Mouse (Mus musculus): ENCODE measurements around the gene Abcg2.
A peak's percentile ranks its signal among the peaks of the same experiment; 100 is the strongest.

Gene Abcg2

DNA sequence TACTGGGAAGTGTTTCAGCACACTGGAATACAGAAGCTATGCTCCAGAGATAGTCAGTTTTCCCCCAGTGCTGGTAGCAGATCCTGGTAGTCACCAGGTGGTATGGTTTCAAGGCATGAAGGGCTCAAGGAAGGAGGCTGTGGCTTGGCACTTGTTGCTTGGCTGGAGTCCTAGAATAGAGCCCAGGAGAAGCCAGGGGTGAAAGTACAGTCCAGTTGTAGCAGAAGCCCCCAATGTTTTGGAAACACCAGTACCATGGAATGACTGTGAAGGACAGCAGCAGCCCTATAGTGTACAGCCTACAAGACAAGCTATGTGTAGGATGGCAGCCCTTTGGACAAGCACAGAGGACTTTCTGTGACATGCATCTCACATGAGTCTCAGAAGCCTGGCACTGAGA lies 54.2 kb downstream of the Abcg2 start:
- no peak for DNase-seq (ENCODE audit: low spot score)

DNA sequence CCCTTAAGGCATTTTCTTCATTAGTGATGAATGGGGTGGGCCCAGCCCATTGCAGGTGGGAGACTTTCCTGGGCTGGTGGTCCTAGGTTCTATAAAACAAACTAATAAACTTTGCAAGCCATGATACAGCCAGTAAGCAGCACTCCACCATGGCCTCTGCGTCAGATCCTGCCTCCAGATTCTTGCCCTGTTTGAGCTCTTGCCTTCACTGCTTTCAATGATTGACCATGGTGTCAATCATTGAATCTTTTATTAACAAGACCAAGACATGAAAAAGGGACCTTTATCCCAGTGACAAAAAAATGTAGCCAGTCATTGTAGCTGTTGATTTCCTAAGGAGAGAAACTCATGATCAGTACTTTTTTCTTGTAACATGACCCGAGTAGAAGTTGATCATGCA lies 55.1 kb downstream of the Abcg2 start:
- DNase-seq (ENCODE audit: low spot score) = no peak

DNA sequence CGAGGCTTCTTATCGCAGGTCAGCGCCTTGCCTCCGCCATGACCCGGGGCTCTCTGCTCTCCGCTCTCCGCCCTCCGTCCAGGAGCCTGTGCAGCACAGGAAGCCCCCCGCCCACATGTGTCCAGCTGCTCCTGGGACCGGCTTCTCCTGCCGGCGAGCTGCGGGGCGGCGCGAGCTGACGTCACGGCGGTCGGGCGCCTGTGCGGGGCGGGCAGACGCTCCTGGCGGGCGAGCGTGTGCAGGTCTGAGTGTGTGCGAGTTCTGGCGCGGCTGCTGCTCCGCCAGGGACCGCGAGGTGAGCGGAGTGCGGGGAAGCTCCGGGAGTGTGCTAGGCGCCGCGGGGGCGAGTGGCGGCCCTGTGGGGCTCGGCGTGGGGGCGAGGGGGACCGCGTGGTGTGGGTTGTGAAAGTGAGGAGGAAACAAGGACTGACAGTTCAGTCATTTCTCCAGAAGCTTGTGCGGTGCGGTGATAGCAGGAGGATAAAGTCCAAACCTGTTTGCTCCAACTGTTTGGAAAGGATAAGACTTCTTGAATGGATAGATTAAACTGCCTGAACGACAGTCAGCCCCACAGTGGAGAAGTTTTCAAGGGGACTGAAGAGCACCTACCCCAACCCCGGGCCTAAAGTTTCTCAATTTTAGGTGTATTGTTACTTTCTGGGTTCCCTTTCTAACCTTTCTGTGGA lies 56.2 kb downstream of the Abcg2 start:
- peak; percentile 88 for DNase-seq (ENCODE audit: low spot score)

DNA sequence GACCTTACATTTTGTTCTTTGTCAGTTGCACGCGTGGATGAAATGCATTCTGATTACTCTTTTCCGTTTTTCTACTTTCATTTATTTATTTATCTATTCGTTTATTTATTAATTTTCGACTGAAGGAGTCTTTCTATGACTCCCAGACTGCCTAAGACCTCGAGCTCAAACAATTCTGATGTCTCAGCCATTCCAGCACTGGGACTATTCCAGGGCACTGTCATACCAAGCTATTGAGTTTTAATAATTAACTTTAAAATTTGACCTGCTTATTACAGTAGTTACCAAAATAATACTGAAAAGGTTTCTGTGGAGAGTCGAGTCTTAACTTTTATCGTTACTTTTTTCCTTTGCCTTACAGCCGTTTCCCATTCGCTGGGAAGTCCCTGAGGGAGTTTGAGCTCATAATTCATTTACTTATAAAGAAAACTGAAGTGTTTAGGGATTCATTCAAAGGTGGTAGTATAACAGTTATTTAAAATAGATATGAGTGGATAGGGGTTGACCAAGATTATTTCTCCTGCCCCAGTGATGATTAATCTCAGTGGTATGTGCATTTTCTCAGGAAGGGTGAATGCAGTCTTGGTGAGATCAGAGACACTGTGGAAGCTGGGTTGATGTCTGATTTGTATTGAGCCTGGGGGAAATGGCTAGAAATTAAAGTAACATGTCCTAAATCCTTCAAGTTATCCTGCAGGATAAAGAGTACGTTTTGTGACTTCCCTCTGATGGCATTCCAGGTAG lies 56.9 kb downstream of the Abcg2 start:
- DNase-seq (ENCODE audit: low spot score) = no peak

DNA sequence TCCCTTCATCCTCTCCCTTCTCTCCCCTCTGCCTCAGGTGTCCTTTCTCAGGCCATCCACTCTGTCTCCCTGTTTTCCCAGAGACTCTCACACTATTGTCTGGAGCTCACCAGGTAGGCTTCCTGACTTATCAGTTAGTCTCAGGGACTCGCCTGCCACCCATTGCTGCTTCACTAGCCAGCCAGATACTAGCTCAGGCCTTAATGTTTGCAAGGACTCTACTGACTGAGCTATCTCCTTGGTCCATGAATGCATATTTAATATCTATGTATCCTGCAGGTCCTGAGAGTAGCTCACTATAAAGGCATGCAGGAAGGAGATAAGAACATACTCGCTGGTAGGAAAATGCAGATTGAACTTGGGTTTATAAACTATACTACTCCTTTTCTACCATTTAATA lies 57.9 kb downstream of the Abcg2 start:
- no peak for DNase-seq (ENCODE audit: low spot score)

DNA sequence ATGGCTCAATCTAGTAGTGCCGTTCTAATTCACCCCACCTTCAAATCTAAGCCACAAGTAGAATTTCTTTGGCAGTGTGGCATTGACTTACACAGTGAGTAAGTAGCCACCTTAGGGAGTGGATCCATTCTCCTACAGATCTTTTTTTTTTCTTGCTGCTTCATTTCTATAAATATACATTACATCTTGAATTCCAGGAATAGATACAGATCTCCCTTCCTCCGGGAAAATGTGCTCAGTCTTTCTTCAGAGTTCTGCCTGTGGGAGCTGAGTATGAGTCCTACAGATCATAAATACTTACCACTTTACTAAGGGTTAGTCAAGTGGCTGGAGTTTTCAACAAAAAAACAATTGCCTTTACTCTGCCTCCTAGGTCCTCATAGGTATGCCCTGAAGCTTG lies 60.3 kb downstream of the Abcg2 start:
- DNase-seq (ENCODE audit: low spot score) = no peak

DNA sequence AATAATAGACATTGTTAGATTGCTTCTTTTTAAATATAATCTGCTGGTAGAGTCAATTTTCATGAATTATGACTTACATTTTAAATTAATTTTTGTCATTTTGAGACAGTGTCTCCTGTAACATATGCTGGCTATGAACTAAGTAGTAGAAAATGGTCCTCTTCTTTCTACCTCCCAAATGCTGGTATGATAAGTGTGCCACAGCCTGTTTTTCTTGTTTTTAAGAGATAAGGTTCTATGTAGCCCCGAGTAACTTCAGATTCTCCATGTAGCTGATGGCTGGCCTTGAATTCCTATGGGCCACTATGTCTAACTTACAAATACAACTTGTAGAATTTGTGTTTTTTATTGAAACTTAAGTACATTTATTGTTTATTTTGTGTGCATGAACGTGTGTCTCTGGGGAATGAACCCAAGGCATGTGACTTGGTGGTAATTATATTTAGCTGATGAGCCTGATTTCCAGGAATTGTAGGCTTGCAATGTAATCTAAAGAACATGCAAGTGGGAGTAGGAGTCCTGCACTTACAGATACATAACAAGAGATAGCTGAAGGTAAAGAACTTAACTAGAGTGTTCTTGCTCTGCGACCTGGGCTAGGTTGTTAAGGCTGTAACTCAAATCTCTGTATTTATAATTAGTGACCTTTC lies 63.9 kb downstream of the Abcg2 start:
- no peak for DNase-seq (ENCODE audit: low spot score)

DNA sequence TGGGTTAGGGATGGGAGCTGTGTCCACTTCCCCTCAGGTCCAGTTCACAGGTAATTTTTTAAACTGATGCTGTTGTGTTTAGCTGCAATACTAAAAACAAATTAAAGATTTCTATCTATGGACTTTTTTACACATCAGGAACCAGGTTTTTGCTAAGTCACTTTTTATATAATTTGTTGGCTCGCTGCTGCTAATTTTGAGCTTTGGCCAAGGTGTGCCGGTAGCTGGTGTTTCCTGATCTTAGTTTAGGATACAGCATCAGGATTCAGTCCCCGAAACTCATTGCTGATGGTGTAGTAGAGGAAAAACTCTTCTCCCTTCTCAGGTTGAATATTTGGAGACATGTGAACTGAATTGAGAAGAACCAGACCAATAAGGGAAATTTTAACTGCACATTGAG lies 65.8 kb downstream of the Abcg2 start:
- DNase-seq (ENCODE audit: low spot score) = no peak

DNA sequence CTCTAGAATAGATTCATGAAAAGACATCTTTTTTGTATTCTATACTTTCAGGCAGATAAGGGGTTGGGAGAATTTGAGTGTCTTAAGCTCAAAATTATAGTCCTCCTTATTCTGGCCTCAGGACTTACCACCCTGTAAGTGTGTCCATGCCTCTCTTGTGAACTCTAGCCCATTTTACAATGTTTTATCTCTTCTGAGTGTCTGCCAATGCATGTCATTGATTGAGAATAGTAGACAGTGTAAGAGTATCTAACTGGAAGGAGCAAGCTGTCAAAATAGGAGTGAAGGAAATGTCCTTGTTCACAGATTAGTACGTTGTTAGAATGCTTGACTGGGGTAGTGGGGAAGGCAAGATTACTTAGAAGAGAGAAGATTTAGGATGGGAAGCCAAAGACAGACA lies 66.7 kb downstream of the Abcg2 start:
- no peak for DNase-seq (ENCODE audit: low spot score)

DNA sequence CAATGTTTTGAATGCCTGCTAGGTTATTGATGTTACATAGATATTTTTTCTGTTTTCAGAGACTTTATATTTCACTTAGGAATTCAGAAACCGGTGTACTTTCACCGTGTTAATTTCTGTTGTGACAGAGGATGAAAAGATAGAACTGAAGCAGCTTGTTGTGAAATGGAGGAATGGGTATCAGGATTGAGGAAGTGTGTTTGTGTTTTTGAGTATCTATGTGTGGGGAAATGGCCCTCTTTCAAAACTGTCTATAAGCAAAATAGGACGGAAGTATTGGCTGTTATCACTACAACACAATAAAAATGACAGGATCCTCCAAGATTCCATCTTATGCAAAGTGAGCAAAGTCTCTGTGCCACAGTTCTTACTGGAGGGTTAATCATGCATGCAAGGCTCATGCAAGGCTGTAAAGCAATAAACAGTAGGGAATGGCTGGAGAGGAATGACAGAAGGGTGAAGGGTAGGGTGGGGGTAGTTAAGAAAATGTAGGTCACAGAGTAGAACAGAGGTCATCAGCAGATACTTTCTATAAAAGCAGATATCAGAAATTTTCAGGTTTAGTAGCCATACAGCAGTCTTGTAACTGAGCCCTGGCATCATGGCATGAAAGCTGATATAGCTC lies 76.7 kb downstream of the Abcg2 start:
- DNase-seq (ENCODE audit: low spot score) = no peak

DNA sequence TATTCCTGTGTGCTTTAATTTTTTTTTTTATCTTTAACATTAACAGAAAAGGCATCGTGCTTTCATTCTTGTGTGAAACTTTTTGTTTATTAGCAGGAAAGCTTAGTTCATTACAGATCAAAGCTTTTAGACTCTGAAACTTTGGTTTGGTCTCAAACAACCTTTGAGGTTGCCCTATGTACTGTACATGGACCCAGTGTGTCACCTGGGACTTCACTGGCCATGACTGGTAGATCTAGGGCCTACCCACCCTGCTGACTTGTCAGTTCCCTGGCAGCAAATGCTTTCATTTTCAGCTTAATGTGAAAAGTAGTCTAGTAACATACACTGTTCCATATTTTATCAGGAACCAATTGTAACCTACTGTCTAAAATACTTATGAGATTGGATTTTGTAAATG lies 93.5 kb downstream of the Abcg2 start:
- DNase-seq (ENCODE audit: low spot score) = no peak

DNA sequence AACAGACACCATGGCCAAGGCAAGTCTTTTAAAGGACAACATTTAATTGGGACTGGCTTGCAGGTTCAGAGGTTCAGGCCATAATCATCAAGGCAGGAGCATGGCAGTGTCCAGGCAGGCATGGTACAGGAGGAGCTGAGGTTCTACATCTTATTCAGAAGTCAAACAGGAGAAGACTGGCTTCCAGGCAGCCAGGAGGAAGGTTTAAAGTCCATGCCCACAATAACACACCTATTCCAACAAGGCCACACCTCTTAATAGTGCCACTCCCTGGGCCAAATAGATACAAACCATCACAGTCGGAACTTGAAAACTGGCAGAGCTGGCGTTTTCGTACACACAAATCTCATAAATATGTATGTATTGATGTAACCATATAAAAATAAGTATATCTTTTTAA lies 94.2 kb downstream of the Abcg2 start:
- DNase-seq (ENCODE audit: low spot score) = no peak

DNA sequence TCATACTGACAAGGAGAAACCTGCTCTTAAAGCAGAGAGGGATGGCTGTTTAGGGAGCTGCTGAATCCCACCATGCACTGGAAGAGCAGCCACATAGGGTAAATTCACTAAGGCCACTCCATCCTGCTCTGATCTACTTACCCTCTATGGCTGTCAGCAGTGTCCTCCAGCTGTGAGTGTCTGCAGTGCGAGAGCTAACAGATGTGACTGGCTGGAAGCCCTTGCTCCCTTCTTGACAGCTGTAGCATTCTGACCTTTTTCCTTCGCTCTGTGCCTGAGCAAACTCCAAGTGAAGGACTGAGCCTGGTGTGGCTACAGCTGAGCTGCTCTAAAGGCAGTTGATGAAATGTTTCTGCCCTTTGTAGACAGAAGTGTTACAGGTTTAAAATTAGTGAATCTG lies 107.3 kb downstream of the Abcg2 start:
- DNase-seq (ENCODE audit: low spot score) = peak; percentile 1

DNA sequence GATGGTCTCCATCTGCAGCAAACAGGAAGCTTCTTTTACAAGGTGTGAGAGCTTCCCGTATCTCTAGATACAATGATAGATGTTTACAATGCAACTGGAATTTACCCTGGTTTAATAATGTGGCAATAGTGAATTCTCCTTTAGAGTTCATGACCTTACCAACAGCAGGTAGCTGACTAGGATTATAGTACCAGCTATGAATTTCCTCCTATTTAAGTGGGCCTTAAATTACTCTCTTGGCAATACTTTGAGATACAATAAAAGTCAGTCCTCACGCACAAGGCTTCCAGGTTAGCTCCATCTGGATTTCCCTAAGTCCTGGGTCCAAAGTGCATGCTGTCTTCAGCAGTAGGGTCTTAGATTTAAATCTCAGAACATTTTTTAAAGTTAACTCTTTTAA lies 109.9 kb downstream of the Abcg2 start:
- DNase-seq (ENCODE audit: low spot score) = no peak

DNA sequence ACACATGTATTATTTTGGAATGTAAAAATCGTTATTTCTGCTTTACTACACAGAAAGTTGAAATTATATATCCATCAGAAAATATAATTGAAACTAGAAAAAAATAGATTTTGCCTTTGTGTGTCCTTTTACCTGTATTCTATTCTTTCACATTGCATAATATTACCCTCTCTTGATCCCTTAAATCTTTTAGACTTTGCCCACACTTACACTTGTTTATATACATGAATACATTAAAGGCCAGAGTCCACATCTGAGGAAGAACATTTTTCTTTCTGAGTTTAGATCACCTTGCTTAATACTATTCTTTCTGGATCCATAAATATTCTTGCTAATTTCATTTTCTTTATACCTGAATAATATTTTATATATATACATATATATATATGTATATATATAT lies 110.4 kb downstream of the Abcg2 start:
- no peak for DNase-seq (ENCODE audit: low spot score)

DNA sequence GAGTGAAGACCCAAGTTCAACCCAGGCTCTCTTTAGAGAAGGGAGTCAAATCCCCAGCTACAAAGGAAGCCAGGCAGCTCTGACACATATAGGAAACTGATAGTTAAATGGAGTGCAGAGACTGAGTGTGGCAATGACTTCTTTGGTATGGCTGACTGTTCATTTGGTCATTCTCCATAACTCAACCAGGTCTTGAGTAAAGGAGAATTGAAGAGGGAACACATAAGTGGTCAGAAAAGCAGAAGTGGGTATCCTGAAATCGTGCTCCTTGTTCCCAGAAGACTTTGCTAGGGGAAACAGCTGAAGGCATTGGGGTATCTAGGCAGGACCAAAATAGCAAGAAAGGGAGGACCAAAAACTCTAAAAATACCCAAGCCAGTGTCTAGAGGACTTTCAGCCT lies 126.0 kb downstream of the Abcg2 start:
- DNase-seq (ENCODE audit: low spot score) = no peak

DNA sequence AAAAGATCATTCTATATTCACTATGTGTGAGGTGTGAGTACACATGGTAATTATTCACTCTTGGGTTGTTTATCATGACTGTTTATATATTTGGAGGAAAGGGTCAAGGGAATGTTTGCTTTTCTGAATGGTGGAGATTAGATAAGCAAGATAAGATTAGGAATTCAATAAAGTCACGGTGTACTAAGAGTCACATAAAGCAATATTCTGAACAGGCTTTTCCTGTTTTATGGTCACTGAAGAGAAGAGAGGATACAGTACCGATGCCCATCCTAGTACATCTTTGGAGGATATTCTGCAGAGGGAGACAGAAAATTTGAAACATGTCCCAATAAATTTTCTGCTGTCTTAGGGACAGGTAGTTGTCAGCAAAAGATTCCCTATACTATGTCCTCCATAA lies 127.6 kb downstream of the Abcg2 start:
- DNase-seq (ENCODE audit: low spot score) = no peak

DNA sequence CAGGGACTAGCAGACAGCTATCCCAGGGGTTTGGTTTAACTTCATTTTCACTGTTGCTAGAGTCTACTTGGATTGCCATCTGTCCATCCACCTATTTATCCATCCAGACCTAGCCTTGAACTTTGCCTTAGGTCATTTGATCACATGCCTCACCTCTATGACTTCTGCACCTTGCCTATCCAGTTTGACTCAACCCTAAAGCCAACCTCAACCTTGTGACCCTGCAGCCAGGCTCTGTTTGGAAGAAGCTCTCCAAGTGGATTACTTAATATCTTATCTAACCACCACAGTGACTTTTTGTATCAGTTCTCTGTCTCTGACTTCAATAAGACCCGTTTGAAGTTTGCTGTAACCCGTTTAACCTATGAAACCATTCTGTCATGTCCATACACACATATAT lies 149.5 kb downstream of the Abcg2 start:
- DNase-seq (ENCODE audit: low spot score) = no peak

DNA sequence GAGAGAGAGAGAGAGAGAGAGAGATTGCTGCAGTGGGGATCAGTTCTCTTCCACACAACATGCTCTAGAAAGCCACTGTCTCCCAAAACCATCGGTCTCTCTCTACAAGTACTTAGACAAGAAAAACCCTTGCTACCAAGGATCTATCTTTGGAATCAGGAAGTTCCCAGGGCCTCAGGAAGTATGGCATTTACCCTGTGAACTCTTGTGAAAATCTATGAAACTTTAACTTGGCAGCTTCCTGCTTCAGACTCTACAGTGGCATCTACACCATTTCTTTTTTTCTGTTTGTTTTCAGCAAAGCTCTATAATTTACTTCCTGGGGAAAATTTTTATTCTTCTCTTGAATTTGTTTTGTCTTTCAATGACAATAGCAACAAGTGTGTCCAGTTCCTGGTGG lies 150.8 kb downstream of the Abcg2 start:
- peak; percentile 4 for DNase-seq (ENCODE audit: low spot score)
